Mouse (Mus musculus) midbrain, postnatal 0 days (tissue): ENCODE measurements around the gene Aamp. TPM values are rescaled to one million over a fixed set of nuclear protein-coding genes. Genes with fewer than 3 reads are reported as not detected.
A peak's percentile ranks its signal among the peaks of the same experiment; 100 is the strongest.

Experiments
- ATAC-seq: fragments of 200-750 bp; cut with Nextera tagmentation; 2 replicates; pipeline ENCODE4 v1.8.0; 2017; ENCODE audit warnings: moderate number of reproducible peaks, mild to moderate bottlenecking, moderate TSS enrichment, moderate library complexity; ENCODE audit not compliant: low FRiP score
- DNase-seq: peaks from one replicate; pipeline ENCODE4 v3.0.0-alpha.2; 2015; ENCODE audit warnings: low spot score
- H3K27ac ChIP-seq: fragments of 300-500 bp; sonication (generic); 2 replicates; pipeline ENCODE4 v1.5.1; 2014; ENCODE audit warnings: low read depth, mild to moderate bottlenecking, low read length, mixed read lengths
- H3K27me3 ChIP-seq: fragments of 300-500 bp; sonication (generic); 2 replicates; pipeline ENCODE4 v1.6.1; 2014; ENCODE audit warnings: low read length, control low read depth, mixed read lengths; ENCODE audit not compliant: insufficient read depth
- H3K36me3 ChIP-seq: fragments of 300-500 bp; sonication (generic); 2 replicates; pipeline ENCODE4 v1.6.1; 2014; ENCODE audit warnings: low read length, control low read depth, mixed read lengths; ENCODE audit not compliant: insufficient read depth
- H3K4me1 ChIP-seq: fragments of 300-500 bp; sonication (generic); 2 replicates; pipeline ENCODE4 v1.6.1; 2014; ENCODE audit warnings: mild to moderate bottlenecking, control low read depth, antibody characterized with exemption, low read length, mixed read lengths; ENCODE audit not compliant: insufficient read depth
- H3K4me2 ChIP-seq: fragments of 300-500 bp; sonication (generic); 2 replicates; pipeline ENCODE4 v1.6.1; 2014; ENCODE audit warnings: low read depth, mild to moderate bottlenecking, low read length, mixed read lengths; ENCODE audit not compliant: poor library complexity, severe bottlenecking
- H3K4me3 ChIP-seq: fragments of 300-500 bp; sonication (generic); 2 replicates; pipeline ENCODE4 v1.5.1; 2014; ENCODE audit warnings: low read depth, mild to moderate bottlenecking, low read length, moderate library complexity
- H3K9ac ChIP-seq: fragments of 300-500 bp; sonication (generic); replicated peaks from 2 replicates; pipeline ENCODE4 v1.6.1; 2014; ENCODE audit warnings: mild to moderate bottlenecking, low read length, moderate library complexity, mixed read lengths; ENCODE audit not compliant: poor library complexity, severe bottlenecking
- H3K9me3 ChIP-seq: fragments of 300-500 bp; sonication (generic); 2 replicates; pipeline ENCODE4 v1.6.1; 2016; ENCODE audit warnings: low read length, control low read depth
- CTCF ChIP-seq: IDR thresholded peaks from 2 replicates; pipeline ENCODE4 v1.5.1; 2016; ENCODE audit warnings: antibody characterized with exemption, mild to moderate bottlenecking
- WGBS: fragments of 180-500 bp; shearing (Covaris S2); extraction: QIAGEN DNeasy Blood & Tissue Kit; methylation state at CpG from one replicate; pipeline ENCODE4 v1.1.7; 2014; 5-methylcytosine and 5-hydroxymethylcytosine counted together
- polyA plus RNA-seq: library from polyadenylated mRNA; unstranded; fragments of >200 nt; fragmentation: Nextera tagmentation; extraction: Ambion mirVana; gene quantifications from 2 replicates; pipeline ENCODE4 v1.2.1, GENCODE M21; 2015
- total RNA-seq: library from RNA; depleted of rRNA; stranded (reverse); fragments of >200 nt; gene quantifications from 2 replicates; pipeline ENCODE4 v1.2.3, GENCODE M21; 2014; rRNA removed

The Aamp gene
- total and polyA plus RNA-seq, 2 experiments from 2014 or later: 139 to 203 TPM

- Histone ChIP-seq H3K4me3 (peak within 1 kb of the TSS; percentile 97), H3K9me3 (no peaks in the 10 kb centered on the region), H3K36me3 (no peaks in the 10 kb centered on the region), H3K4me2 (peak within 1 kb of the TSS; percentile 66), H3K27me3 (no peaks in the 10 kb centered on the region), H3K27ac (peak within 1 kb of the TSS; percentile 89), H3K4me1 (peaks cover 23% of the 10 kb centered on the region), H3K9ac (peak within 1 kb of the TSS; percentile 85)
- 1% methylated on average over 42 of the region's 55 CpGs for WGBS
- TF ChIP-seq CTCF: no peak
- ATAC-seq (peak; percentile 95), DNase-seq (peak; percentile 96)
Measured at GRCm38 (mm10) chr1:74235938-74236589, 48.5 kb downstream of the Aamp start, which contains the start of gene Arpc2. Arpc2 (plus strand) TSS chr1:74236084.

- no peaks in the 10 kb centered on the region for H3K4me1 ChIP-seq
- no peak overlapping the region for H3K27ac ChIP-seq
- H3K9me3 ChIP-seq: 0 out of 2 replicates have a peak, but pooled peaks cover 2% of the 10 kb centered on the region
- no peak overlapping the region for H3K4me2 ChIP-seq
- ATAC-seq (no peak), DNase-seq (no peak)
- H3K4me3 ChIP-seq: no peak overlapping the region
- no peak overlapping the region for H3K9ac ChIP-seq
- no CpG with 5 or more reads among the region's 1 CpGs for WGBS
- no peak for TF ChIP-seq CTCF
- no peaks in the 10 kb centered on the region for H3K36me3 ChIP-seq
- no peaks in the 10 kb centered on the region for H3K27me3 ChIP-seq
Measured at GRCm38 (mm10) chr1:74230992-74231391, 53.5 kb downstream of the Aamp start.

GRCm38 (mm10) chr1:74229942-74230341 lies 54.6 kb downstream of the Aamp start:
- TF ChIP-seq CTCF: no peak
- ATAC-seq (no peak), DNase-seq (no peak)
- Histone ChIP-seq H3K36me3 (no peaks in the 10 kb centered on the region), H3K4me1 (no peaks in the 10 kb centered on the region), H3K4me3 (no peak overlapping the region), H3K9ac (no peak overlapping the region), H3K27ac (no peak overlapping the region), H3K9me3 (0 out of 2 replicates have a peak, but pooled peaks cover 2% of the 10 kb centered on the region), H3K4me2 (no peak overlapping the region), H3K27me3 (no peaks in the 10 kb centered on the region)
- 84% methylated on average over 2 of the region's 2 CpGs for WGBS

Other genes with a start within 250 kb of the Aamp start
- gene Tns1, start 160.3 kb downstream of the Aamp start, total RNA-seq: 22.5 and 31.5 TPM in 2 replicates
- 9.8 and 10.2 TPM in 2 replicates for gene Tns1, start 160.3 kb downstream of the Aamp start, polyA plus RNA-seq
- 0.33 TPM in 1 of 2 replicates, not detected in the other for gene Rufy4, start 159.2 kb downstream of the Aamp start, total RNA-seq
- 0.09 and 0.11 TPM in 2 replicates for gene Rufy4, start 159.2 kb downstream of the Aamp start, polyA plus RNA-seq
- 0.38 TPM in 1 of 2 replicates, not detected in the other for gene Cxcr2, start 130.7 kb downstream of the Aamp start, total RNA-seq
- gene Cxcr2, start 130.7 kb downstream of the Aamp start, polyA plus RNA-seq: 0.05 and 0.16 TPM in 2 replicates
- gene Cxcr1, start 90.1 kb downstream of the Aamp start, total RNA-seq: not detected in 2 replicates
- not detected in 2 replicates for gene Cxcr1, start 90.1 kb downstream of the Aamp start, polyA plus RNA-seq
- gene Arpc2, start 48.7 kb downstream of the Aamp start, total RNA-seq: 149 and 183 TPM in 2 replicates
- 442 and 464 TPM in 2 replicates for gene Arpc2, start 48.7 kb downstream of the Aamp start, polyA plus RNA-seq
- gene Gpbar1, start 6.2 kb downstream of the Aamp start, total RNA-seq: 0.52 TPM in 1 of 2 replicates, not detected in the other
- gene Gpbar1, start 6.2 kb downstream of the Aamp start, polyA plus RNA-seq: 0.16 TPM in 1 of 2 replicates, not detected in the other
- 101 and 116 TPM in 2 replicates for gene Pnkd, start 192 bp upstream of the Aamp start, total RNA-seq
- gene Pnkd, start 192 bp upstream of the Aamp start, polyA plus RNA-seq: 135 and 140 TPM in 2 replicates
- 9.8 and 20.7 TPM in 2 replicates for gene Tmbim1, start 20.9 kb upstream of the Aamp start, total RNA-seq
- gene Tmbim1, start 20.9 kb upstream of the Aamp start, polyA plus RNA-seq: 9.8 and 10.5 TPM in 2 replicates
- 2.7 and 4.0 TPM in 2 replicates for gene Catip, start 77.4 kb upstream of the Aamp start, total RNA-seq
- 1.6 and 2.4 TPM in 2 replicates for gene Catip, start 77.4 kb upstream of the Aamp start, polyA plus RNA-seq
- 7.8 and 12.6 TPM in 2 replicates for gene Slc11a1, start 90.5 kb upstream of the Aamp start, total RNA-seq
- 1.3 and 1.7 TPM in 2 replicates for gene Slc11a1, start 90.5 kb upstream of the Aamp start, polyA plus RNA-seq
- gene Ctdsp1, start 106.8 kb upstream of the Aamp start, total RNA-seq: 23.9 and 29.3 TPM in 2 replicates
- 11.7 and 12.1 TPM in 2 replicates for gene Ctdsp1, start 106.8 kb upstream of the Aamp start, polyA plus RNA-seq
- gene Vil1, start 124.6 kb upstream of the Aamp start, total RNA-seq: 0.38 and 0.80 TPM in 2 replicates
- 0.31 and 0.43 TPM in 2 replicates for gene Vil1, start 124.6 kb upstream of the Aamp start, polyA plus RNA-seq
- 40.3 and 40.8 TPM in 2 replicates for gene Cnot9, start 221.3 kb upstream of the Aamp start, total RNA-seq
- 43.0 and 47.4 TPM in 2 replicates for gene Cnot9, start 221.3 kb upstream of the Aamp start, polyA plus RNA-seq